Mouse (Mus musculus) kidney, embryonic 15.5 days (tissue): ENCODE measurements around the gene Tgfb1i1. TPM values are rescaled to one million over a fixed set of nuclear protein-coding genes. Genes with fewer than 3 reads are reported as not detected.

Source experiments
- ATAC-seq: fragments of 200-750 bp; cut with Nextera tagmentation; replicated peaks from 2 replicates; pipeline ENCODE4 v1.8.0; 2017; ENCODE audit warnings: moderate TSS enrichment; ENCODE audit not compliant: low FRiP score
- H3K27ac ChIP-seq: fragments of 300-500 bp; sonication (generic); 2 replicates; pipeline ENCODE4 v1.5.1; 2015; ENCODE audit warnings: mild to moderate bottlenecking, inconsistent platforms
- H3K27me3 ChIP-seq: fragments of 300-500 bp; sonication (generic); 2 replicates; pipeline ENCODE4 v1.6.1; 2015; ENCODE audit warnings: inconsistent platforms
- H3K36me3 ChIP-seq: fragments of 300-500 bp; sonication (generic); 2 replicates; pipeline ENCODE4 v1.6.1; 2015; ENCODE audit warnings: inconsistent platforms
- H3K4me1 ChIP-seq: fragments of 300-500 bp; sonication (generic); 2 replicates; pipeline ENCODE4 v1.6.1; 2015; ENCODE audit warnings: inconsistent platforms
- H3K4me2 ChIP-seq: fragments of 300-500 bp; sonication (generic); 2 replicates; pipeline ENCODE4 v1.6.1; 2015; ENCODE audit warnings: moderate library complexity, mild to moderate bottlenecking, inconsistent platforms
- H3K4me3 ChIP-seq: fragments of 300-500 bp; sonication (generic); replicated peaks from 2 replicates; pipeline ENCODE4 v1.5.1; 2015; ENCODE audit warnings: mild to moderate bottlenecking, inconsistent platforms
- H3K9ac ChIP-seq: fragments of 300-500 bp; sonication (generic); 2 replicates; pipeline ENCODE4 v1.6.1; 2015; ENCODE audit warnings: mild to moderate bottlenecking, inconsistent platforms
- H3K9me3 ChIP-seq: fragments of 300-500 bp; sonication (generic); replicated peaks from 2 replicates; pipeline ENCODE4 v1.6.1; 2016; ENCODE audit warnings: inconsistent platforms
- WGBS: fragments of 180-500 bp; shearing (Covaris S2); methylation state at CpG from one replicate; pipeline ENCODE4 v1.1.7; 2015; ENCODE audit warnings: mixed read lengths; 5-methylcytosine and 5-hydroxymethylcytosine counted together
- polyA plus RNA-seq: library from polyadenylated mRNA; unstranded; fragments of >200 nt; fragmentation: Nextera tagmentation; extraction: Ambion mirVana; gene quantifications from 2 replicates; pipeline ENCODE4 v1.2.1, GENCODE M21; 2015

Tgfb1i1 gene
- polyA plus RNA-seq, 1 experiment from 2014 or later, result 107 TPM

GRCm38 (mm10) chr7:128235481-128235880 is 11.1 kb upstream of the Tgfb1i1 start:
- ATAC-seq, result no peak
- H3K4me1 ChIP-seq, result peaks cover 22% of the 10 kb centered on the region
- H3K36me3 ChIP-seq, result peaks cover 15% of the 10 kb centered on the region
- no peak overlapping the region for H3K9ac ChIP-seq
- H3K9me3 ChIP-seq, result no peaks in the 10 kb centered on the region
- no peaks in the 10 kb centered on the region for H3K27me3 ChIP-seq
- no peak overlapping the region for H3K27ac ChIP-seq
- H3K4me2 ChIP-seq, result no peak overlapping the region
- no peak overlapping the region for H3K4me3 ChIP-seq
- 77% methylated on average over 1 of the region's 1 CpGs for WGBS

DNA sequence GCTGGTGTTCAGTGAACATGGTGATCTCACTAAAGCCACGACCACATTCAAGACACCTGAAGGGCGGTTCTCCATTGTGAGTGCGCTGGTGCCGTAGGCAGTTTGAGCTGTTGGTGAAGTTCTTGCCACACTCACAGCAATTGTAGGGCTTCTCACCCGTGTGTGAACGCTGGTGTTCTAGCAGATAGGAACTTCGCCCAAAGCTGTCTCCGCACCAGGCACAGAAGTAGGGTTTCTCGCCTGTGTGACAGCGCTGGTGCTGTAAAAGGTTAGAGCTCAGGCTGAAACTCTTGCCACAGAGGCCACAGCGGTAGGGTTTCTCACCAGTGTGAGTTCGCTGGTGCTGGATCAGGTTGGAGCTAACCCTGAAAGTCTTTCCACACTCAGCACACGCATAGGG is 10.2 kb upstream of the Tgfb1i1 start:
- Histone ChIP-seq H3K4me2 (peak overlapping the region; percentile 77), H3K4me1 (peaks cover 22% of the 10 kb centered on the region), H3K9me3 (no peaks in the 10 kb centered on the region), H3K27ac (peak overlapping the region; percentile 99; the same call in 1 of the 2 replicates), H3K27me3 (no peaks in the 10 kb centered on the region), H3K36me3 (peaks cover 25% of the 10 kb centered on the region), H3K9ac (0 out of 2 replicates have a peak overlapping the region, but pooled peaks have one; percentile 75), H3K4me3 (peak overlapping the region; percentile 74; the same call in 1 of the 2 replicates)
- 91% methylated on average over 13 of the region's 13 CpGs for WGBS
- ATAC-seq, result no peak

GRCm38 (mm10) chr7:128236856-128237592 is 9.6 kb upstream of the Tgfb1i1 start, which contains the start of gene Armc5:
Gene Armc5 (plus strand): TSS chr7:128237342.
- H3K4me2 ChIP-seq, result peak within 1 kb of the TSS; percentile 77
- peaks cover 31% of the 10 kb centered on the region for H3K36me3 ChIP-seq
- WGBS, result 25% methylated on average over 37 of the region's 37 CpGs
- no peaks in the 10 kb centered on the region for H3K9me3 ChIP-seq
- H3K27ac ChIP-seq, result peak within 1 kb of the TSS; percentile 99
- peaks cover 22% of the 10 kb centered on the region for H3K4me1 ChIP-seq
- no peaks in the 10 kb centered on the region for H3K27me3 ChIP-seq
- ATAC-seq, result peak; percentile 24
- H3K9ac ChIP-seq, result peak within 1 kb of the TSS; percentile 75
- peak within 1 kb of the TSS; percentile 74 for H3K4me3 ChIP-seq

DNA sequence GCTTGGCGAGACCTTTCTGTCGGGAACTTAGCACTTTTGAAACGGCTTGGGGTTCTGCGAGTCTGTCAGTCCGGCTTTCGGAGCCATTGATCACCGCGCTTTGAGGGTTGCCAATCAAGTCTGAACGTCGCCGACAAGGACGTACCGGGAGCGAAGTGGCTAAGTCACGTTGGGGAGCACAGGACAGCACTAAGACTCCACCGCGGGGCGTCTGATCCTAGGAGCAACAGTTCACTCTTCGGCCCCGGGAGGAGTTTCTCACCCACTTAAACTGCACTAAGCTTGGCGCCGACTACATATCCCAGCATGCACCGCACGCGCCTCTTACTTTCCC is 9.1 kb upstream of the Tgfb1i1 start:
- WGBS, result 0% methylated on average over 25 of the region's 25 CpGs

DNA sequence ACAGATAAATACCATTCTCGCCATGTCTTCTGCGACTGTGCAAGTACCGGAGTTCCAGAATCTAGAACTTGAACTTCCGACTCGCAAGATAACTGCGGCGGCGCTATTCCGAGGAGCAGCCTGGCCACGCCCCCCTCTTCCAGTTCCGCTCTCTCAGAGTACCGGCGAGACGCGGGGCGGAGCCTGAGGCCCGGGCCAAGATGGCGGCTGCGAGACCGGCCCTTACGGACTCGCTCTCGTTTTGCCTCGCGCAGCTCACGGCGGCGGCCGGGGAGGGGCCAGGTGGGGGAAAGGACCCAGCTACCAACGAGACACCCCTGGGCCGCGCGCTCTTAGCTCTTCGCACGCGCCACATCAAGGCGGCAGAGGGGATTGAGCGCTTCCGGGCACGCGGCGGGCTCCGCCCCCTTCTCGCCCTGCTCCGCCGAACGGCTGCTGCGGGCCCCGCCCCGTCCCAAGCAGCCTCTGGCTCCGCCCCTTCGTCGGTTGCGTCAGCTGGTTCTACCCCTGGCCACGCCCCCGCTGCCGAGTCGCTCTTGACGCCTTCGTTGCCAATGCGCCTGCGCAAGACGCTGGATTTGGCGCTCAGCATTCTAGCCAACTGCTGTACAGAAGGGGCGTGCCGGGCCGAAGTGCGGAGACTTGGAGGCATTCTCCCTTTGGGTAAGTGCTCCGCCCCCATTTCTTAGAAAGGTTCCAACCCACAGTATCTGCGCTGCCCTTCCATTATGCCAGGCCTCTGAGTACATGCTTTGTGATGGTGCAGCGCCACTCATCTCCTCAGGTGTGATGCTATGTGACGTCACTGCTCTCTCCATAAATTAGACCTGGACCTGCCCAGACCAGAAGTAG is 8.5 kb upstream of the Tgfb1i1 start, which contains the start of gene 9130023H24Rik:
Gene 9130023H24Rik (minus strand): TSS at position 105 of the 852 bp plus-strand sequence.
- H3K9ac ChIP-seq, result peak within 1 kb of the TSS; percentile 75
- under 1% methylated on average over 72 of the region's 72 CpGs for WGBS
- peak within 1 kb of the TSS; percentile 99 for H3K27ac ChIP-seq
- H3K27me3 ChIP-seq, result no peaks in the 10 kb centered on the region
- H3K4me3 ChIP-seq, result peak within 1 kb of the TSS; percentile 74
- peak; percentile 92 for ATAC-seq
- peaks cover 22% of the 10 kb centered on the region for H3K4me1 ChIP-seq
- peak within 1 kb of the TSS; percentile 77 for H3K4me2 ChIP-seq
- H3K36me3 ChIP-seq, result peaks cover 42% of the 10 kb centered on the region
- no peaks in the 10 kb centered on the region for H3K9me3 ChIP-seq

More for the DNA sequence above, 9.1 kb upstream of the Tgfb1i1 start:
- Histone ChIP-seq H3K27ac (peak overlapping the region; percentile 99), H3K9ac (peak overlapping the region; percentile 75), H3K4me2 (peak overlapping the region; percentile 77), H3K27me3 (no peaks in the 10 kb centered on the region), H3K4me3 (peak overlapping the region; percentile 74), H3K4me1 (peaks cover 22% of the 10 kb centered on the region), H3K9me3 (no peaks in the 10 kb centered on the region), H3K36me3 (peaks cover 36% of the 10 kb centered on the region)
- ATAC-seq, result no peak

DNA sequence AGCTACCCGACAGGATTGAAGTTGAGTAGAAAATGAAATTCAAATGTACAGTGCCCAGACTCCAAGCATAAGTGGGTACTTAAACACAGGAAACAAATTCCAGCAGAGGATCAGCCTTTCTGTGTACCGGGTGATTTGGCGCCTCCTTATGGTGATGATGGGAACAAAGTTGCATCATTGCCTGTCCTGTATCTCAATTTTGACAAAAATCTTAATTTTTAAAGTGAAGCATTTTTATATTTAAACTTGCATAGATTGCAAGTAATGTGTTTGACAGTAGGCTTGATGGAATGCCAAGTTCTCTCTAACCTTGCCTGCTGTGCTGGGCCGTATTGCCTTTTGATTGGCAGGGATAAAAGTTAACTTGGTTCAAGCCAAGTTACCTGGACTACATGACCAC is 7.6 kb upstream of the Tgfb1i1 start:
- H3K9ac ChIP-seq, result peak overlapping the region; percentile 32
- no peaks in the 10 kb centered on the region for H3K27me3 ChIP-seq
- no peak for ATAC-seq
- peak overlapping the region; percentile 99 for H3K27ac ChIP-seq
- WGBS, result 26% methylated on average over 4 of the region's 4 CpGs
- H3K4me3 ChIP-seq, result peak overlapping the region; percentile 74
- H3K9me3 ChIP-seq, result no peaks in the 10 kb centered on the region
- peaks cover 46% of the 10 kb centered on the region for H3K36me3 ChIP-seq
- peak overlapping the region; percentile 77 for H3K4me2 ChIP-seq
- H3K4me1 ChIP-seq, result peaks cover 22% of the 10 kb centered on the region

DNA sequence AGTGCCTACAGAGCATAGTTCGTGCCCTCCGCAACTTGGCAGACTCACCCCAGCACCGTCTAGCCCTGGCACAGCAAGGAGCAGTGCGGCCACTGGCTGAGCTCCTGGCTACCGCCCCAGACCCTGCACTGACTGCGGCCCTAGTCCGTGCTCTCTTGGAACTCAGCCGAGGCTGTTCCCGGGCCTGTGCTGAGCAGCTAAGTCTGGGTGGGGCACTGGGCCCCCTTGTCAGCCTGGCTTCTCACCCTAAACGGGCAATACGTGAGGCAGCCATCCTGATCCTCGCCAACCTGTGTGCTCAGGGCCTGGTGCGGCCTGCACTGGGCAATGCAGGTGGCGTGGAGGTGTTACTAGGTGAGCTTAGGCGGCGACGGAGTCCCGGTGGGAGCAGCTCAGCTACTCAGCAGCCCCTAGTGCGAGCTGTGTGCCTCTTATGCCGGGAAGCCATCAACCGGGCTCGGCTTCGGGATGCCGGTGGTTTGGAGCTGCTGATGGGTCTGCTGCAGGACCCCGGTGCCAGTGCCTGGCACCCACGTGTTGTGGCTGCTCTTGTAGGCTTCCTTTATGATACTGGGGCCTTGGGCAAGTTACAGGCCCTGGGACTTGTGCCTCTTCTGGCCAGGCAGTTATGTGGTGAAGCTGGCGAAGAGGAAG is 6.4 kb upstream of the Tgfb1i1 start:
- Histone ChIP-seq H3K4me2 (no peak overlapping the region), H3K9ac (no peak overlapping the region), H3K27ac (no peak overlapping the region), H3K4me1 (peaks cover 22% of the 10 kb centered on the region), H3K27me3 (no peaks in the 10 kb centered on the region), H3K36me3 (peaks cover 59% of the 10 kb centered on the region), H3K4me3 (no peak overlapping the region), H3K9me3 (no peaks in the 10 kb centered on the region)
- ATAC-seq, result no peak
- 96% methylated on average over 27 of the region's 27 CpGs for WGBS

DNA sequence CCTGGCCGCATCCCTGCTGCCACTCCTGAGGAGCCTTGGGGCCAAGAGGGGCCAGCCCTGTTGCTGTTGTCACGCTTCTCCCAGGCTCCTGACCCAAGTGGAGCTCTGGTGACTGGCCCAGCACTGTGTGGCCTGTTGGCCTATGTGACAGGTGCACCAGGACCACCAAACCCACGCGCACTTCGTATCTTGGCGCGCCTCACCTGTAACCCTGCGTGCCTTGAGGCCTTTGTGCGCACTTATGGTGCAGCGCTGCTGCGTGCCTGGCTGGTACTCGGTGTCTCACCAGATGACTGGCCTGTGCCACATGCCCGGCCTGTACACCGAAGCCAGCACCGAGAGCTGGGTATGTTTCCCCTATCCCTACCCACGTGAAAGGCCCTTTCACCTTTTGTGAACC is 4.3 kb upstream of the Tgfb1i1 start:
- H3K36me3 ChIP-seq, result peaks cover 53% of the 10 kb centered on the region
- 93% methylated on average over 16 of the region's 16 CpGs for WGBS
- H3K4me2 ChIP-seq, result no peak overlapping the region
- no peaks in the 10 kb centered on the region for H3K27me3 ChIP-seq
- H3K27ac ChIP-seq, result no peak overlapping the region
- no peak overlapping the region for H3K4me3 ChIP-seq
- no peaks in the 10 kb centered on the region for H3K9me3 ChIP-seq
- H3K4me1 ChIP-seq, result peaks cover 29% of the 10 kb centered on the region
- ATAC-seq, result no peak
- no peak overlapping the region for H3K9ac ChIP-seq

- Histone ChIP-seq H3K4me1 (peaks cover 30% of the 10 kb centered on the region), H3K4me2 (no peak overlapping the region), H3K9me3 (no peaks in the 10 kb centered on the region), H3K36me3 (peaks cover 53% of the 10 kb centered on the region), H3K9ac (no peak overlapping the region), H3K27me3 (no peaks in the 10 kb centered on the region), H3K4me3 (no peak overlapping the region), H3K27ac (no peak overlapping the region)
- no peak for ATAC-seq
- WGBS, result 67% methylated on average over 10 of the region's 10 CpGs
Measured at GRCm38 (mm10) chr7:128243921-128244320, 2.7 kb upstream of the Tgfb1i1 start.

DNA sequence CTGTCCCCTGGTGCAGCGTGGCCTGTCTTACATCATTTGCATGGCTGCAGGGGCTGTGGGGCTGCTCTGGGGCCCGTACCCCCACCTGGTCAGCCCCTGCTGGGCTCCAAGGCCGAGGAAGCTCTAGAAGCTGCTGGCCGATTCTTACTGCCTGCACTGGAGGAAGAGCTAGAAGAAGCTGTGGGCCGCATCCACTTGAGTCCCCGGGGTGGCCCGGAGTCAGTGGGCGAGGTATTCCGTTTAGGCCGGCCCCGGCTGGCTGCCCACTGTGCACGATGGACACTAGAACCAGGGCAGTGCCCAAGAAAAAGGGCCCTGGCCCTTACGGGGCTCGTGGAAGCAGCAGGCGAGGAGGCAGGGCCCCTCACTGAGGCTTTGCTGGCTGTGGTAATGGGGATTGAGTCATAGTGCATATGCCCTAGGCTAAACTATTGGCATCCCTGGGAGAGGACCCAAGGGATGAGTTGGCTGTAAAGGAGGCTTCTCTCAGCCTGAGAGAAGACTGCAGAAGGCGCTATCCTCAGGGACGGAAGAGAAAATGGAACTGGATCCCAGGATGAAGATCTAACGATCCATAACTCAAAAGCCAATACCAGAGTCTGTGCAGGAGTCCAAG is 2.1 kb upstream of the Tgfb1i1 start:
- H3K27me3 ChIP-seq, result no peaks in the 10 kb centered on the region
- peaks cover 25% of the 10 kb centered on the region for H3K4me1 ChIP-seq
- no peak overlapping the region for H3K4me3 ChIP-seq
- peaks cover 57% of the 10 kb centered on the region for H3K36me3 ChIP-seq
- no peaks in the 10 kb centered on the region for H3K9me3 ChIP-seq
- no peak overlapping the region for H3K4me2 ChIP-seq
- H3K27ac ChIP-seq, result no peak overlapping the region
- WGBS, result 92% methylated on average over 18 of the region's 18 CpGs
- no peak overlapping the region for H3K9ac ChIP-seq
- no peak for ATAC-seq

GRCm38 (mm10) chr7:128245547-128245946 is 1.1 kb upstream of the Tgfb1i1 start:
- ATAC-seq, result no peak
- H3K27ac ChIP-seq, result 0 out of 2 replicates have a peak overlapping the region, but pooled peaks have one; percentile 92
- H3K27me3 ChIP-seq, result no peaks in the 10 kb centered on the region
- no peak overlapping the region for H3K4me2 ChIP-seq
- WGBS, result 92% methylated on average over 4 of the region's 4 CpGs
- no peaks in the 10 kb centered on the region for H3K9me3 ChIP-seq
- H3K4me1 ChIP-seq, result peaks cover 19% of the 10 kb centered on the region
- 0 out of 2 replicates have a peak overlapping the region, but pooled peaks have one; percentile 69 for H3K9ac ChIP-seq
- H3K4me3 ChIP-seq, result no peak overlapping the region
- peaks cover 54% of the 10 kb centered on the region for H3K36me3 ChIP-seq
